Mouse (Mus musculus): ENCODE data around the gene Eps8. TPM values are rescaled to one million over a fixed set of nuclear protein-coding genes. Genes with fewer than 3 reads are reported as not detected.

Gene Eps8
- total and polyA plus RNA-seq, 3 experiments = 0.08 to 0.15 TPM; not detected in 1

DNA sequence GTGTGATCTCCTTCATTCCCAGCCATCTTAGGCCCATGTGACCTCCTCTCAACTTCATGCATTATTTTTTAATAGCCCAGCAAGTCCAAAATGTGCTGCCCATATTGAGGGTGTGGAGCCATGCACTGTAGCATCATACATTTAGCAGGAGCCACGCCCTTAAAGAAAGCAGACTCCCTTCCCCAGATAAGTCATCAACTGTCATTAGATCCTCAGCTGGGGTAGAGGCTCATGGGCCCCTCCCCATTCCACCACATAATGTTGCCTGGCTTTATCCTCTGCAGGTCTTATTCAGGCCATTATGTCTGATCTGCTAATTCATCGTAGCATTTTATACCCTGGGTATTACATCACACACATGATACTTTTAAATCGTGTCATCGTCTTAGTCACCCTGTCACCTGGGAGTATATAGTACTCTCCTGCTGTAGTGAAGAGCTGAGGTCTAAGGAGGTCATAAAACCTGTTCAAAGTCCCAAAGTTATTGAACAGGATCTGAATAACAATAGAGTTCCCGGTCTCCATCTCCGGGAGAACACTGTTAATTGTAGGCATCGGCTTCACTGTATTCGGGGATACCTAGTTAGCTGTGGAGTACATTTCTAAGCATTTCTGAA, 57.1 kb downstream of the Eps8 start:
- Histone ChIP-seq H3K79me2 (ENCODE audit: control insufficient read depth, insufficient read depth, low read length, poor library complexity) (no peaks in the 10 kb centered on the region), H3K4me1 (ENCODE audit: control insufficient read depth in 1 of 2, insufficient read depth in 2 of 2, low read length in 2 of 2) (no peaks in the 10 kb centered on the region), H3K36me3 (ENCODE audit: control insufficient read depth in 1 of 2, insufficient read depth in 2 of 2, low read length in 2 of 2) (no peaks in the 10 kb centered on the region), H3K27me3 (ENCODE audit: control insufficient read depth in 1 of 2, insufficient read depth in 2 of 2, low read length in 2 of 2) (no peaks in the 10 kb centered on the region), H3K27ac (ENCODE audit: control insufficient read depth, low read depth, low read length) (no peak overlapping the region), H3K4me3 (ENCODE audit: control insufficient read depth in 1 of 2, insufficient read depth in 1 of 2, low read depth in 2 of 2, low read length in 2 of 2) (no peak overlapping the region), H3K9ac (ENCODE audit: control insufficient read depth, low read depth, low read length, poor library complexity, severe bottlenecking) (no peak overlapping the region), H3K9me3 (replicated peaks; ENCODE audit: insufficient read depth, low read length) (no peaks in the 10 kb centered on the region)
- TF ChIP-seq RCOR1 (IDR thresholded peaks at IDR 0.05; ENCODE audit: low read depth, low read length) (no peak), E2F4 (IDR thresholded peaks at IDR 0.05; ENCODE audit: borderline replicate concordance, low read depth, low read length) (no peak), SMC3 (IDR thresholded peaks at IDR 0.05; ENCODE audit: low read depth, low read length) (no peak), POLR2AphosphoS5 (IDR thresholded peaks at IDR 0.05; ENCODE audit: borderline replicate concordance, low read depth, low read length) (no peak), UBTF (IDR thresholded peaks at IDR 0.05; ENCODE audit: borderline replicate concordance, insufficient read depth, low read depth, low read length) (no peak), ZMIZ1 (IDR thresholded peaks at IDR 0.05; ENCODE audit: low read depth, low read length) (no peak), JUND (IDR thresholded peaks at IDR 0.05; ENCODE audit: low read depth, low read length) (no peak), GATA1 (IDR thresholded peaks at IDR 0.05; ENCODE audit: low read depth, low read length) (no peak), POLR2A (IDR thresholded peaks at IDR 0.05; ENCODE audit: control insufficient read depth in 1 of 2, insufficient read depth in 1 of 2, low read depth in 1 of 2, low read length in 2 of 2, poor library complexity in 1 of 2) (no peak), CHD1 (IDR thresholded peaks at IDR 0.05; ENCODE audit: low read depth, low read length) (no peak), MAFK (IDR thresholded peaks at IDR 0.05; ENCODE audit: borderline replicate concordance, low read depth, low read length) (no peak), BHLHE40 (IDR thresholded peaks at IDR 0.05; ENCODE audit: borderline replicate concordance, low read depth, low read length) (no peak), TCF12 (IDR thresholded peaks at IDR 0.05; ENCODE audit: low read depth, low read length) (no peak), CTCF (IDR thresholded peaks at IDR 0.05 in 2 of 3, conservative IDR thresholded peaks at IDR 0.05 in 1 of 3; ENCODE audit: control insufficient read depth in 1 of 3, insufficient read depth in 1 of 3, low read depth in 2 of 3, low read length in 3 of 3, poor library complexity in 1 of 3, severe bottlenecking in 1 of 3) (no peak), CHD2 (IDR thresholded peaks at IDR 0.05; ENCODE audit: low read length) (no peak), HCFC1 (IDR thresholded peaks at IDR 0.05; ENCODE audit: low read depth, low read length) (no peak), RAD21 (IDR thresholded peaks at IDR 0.05; ENCODE audit: low read depth, low read length) (no peak), MYC (IDR thresholded peaks at IDR 0.05; ENCODE audit: low read depth, low read length) (no peak), ZKSCAN1 (IDR thresholded peaks at IDR 0.05; ENCODE audit: low read depth, low read length) (no peak), SIN3A (IDR thresholded peaks at IDR 0.05; ENCODE audit: low read length) (no peak)
- no peak for DNase-seq (ENCODE audit: low read depth, low spot score)

DNA sequence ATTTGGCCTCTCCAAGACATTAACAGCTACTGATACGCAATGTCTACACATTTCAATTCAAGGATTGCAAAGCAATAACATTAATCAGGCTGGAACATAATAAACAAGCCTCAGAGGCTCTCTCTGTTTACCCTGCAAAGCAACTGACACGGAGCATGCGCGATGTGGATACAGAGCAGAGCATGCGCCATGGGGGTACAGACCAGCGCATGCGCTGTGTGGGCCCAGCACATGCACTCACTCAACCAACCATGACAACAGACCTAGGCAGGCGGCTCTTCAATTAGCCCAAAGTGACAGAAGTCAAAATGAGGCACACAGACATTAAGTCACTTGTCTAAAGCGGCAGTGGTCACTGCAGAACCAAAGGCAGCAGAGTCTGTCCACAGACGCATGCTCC, 62.1 kb downstream of the Eps8 start:
- H3K9me3 ChIP-seq (replicated peaks; ENCODE audit: insufficient read depth, low read length) = no peaks in the 10 kb centered on the region
- H3K27me3 ChIP-seq (ENCODE audit: control insufficient read depth in 1 of 2, insufficient read depth in 2 of 2, low read length in 2 of 2) = no peaks in the 10 kb centered on the region
- no peak overlapping the region for H3K4me3 ChIP-seq (ENCODE audit: control insufficient read depth in 1 of 2, insufficient read depth in 1 of 2, low read depth in 2 of 2, low read length in 2 of 2)
- no peaks in the 10 kb centered on the region for H3K4me1 ChIP-seq (ENCODE audit: control insufficient read depth in 1 of 2, insufficient read depth in 2 of 2, low read length in 2 of 2)
- H3K79me2 ChIP-seq (ENCODE audit: control insufficient read depth, insufficient read depth, low read length, poor library complexity) = no peaks in the 10 kb centered on the region
- no peak overlapping the region for H3K9ac ChIP-seq (ENCODE audit: control insufficient read depth, low read depth, low read length, poor library complexity, severe bottlenecking)
- no peak overlapping the region for H3K27ac ChIP-seq (ENCODE audit: control insufficient read depth, low read depth, low read length)
- TF ChIP-seq GABPA (IDR thresholded peaks at IDR 0.05; ENCODE audit: low read depth, low read length) (no peak), TBP (IDR thresholded peaks at IDR 0.05; ENCODE audit: low read depth, low read length) (no peak), MEF2A (IDR thresholded peaks at IDR 0.05; ENCODE audit: extremely low read depth, insufficient replicate concordance, low read depth, low read length, poor library complexity, severe bottlenecking) (no peak), MYC (IDR thresholded peaks at IDR 0.05; ENCODE audit: low read depth, low read length) (no peak), RAD21 (IDR thresholded peaks at IDR 0.05; ENCODE audit: low read depth, low read length) (no peak), MAX (IDR thresholded peaks at IDR 0.05; ENCODE audit: low read length) (no peak), SIN3A (IDR thresholded peaks at IDR 0.05; ENCODE audit: low read length) (no peak)
- H3K36me3 ChIP-seq (ENCODE audit: control insufficient read depth in 1 of 2, insufficient read depth in 2 of 2, low read length in 2 of 2) = no peaks in the 10 kb centered on the region
- DNase-seq (ENCODE audit: low read depth, low spot score) = no peak
